ENCODE assay signal across 10 mouse cellular contexts in the genomic region with DNA sequence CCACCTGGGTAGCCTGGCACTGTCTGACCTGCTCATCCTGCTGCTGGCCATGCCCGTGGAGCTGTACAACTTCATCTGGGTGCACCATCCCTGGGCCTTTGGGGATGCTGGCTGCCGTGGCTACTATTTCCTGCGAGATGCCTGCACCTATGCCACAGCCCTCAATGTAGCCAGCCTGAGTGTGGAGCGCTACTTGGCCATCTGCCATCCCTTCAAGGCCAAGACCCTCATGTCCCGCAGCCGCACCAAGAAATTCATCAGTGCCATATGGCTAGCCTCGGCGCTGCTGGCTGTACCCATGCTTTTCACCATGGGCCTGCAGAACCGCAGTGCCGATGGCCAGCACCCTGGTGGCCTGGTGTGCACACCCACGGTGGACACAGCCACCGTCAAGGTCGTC. TPM values are rescaled to one million over a fixed set of nuclear protein-coding genes. Genes with fewer than 3 reads are reported as not detected.
DNase-seq lines count a peak whose midpoint lies in the region; ATAC-seq and TF ChIP-seq lines count a peak whose summit lies in the region.
"Had no signal": no experiment of that assay in that cellular context is flagged by ENCODE, and none has a peak within 500 bp of the region (broad histone marks: within the 10 kb centered on the region; RNA-seq: fewer than 3 reads in every experiment).

No protein-coding gene starts in this region.

- 0 out of 2 replicates have a peak overlapping the region, but pooled peaks have one; percentile 67 for H3K9ac ChIP-seq in heart, embryonic 13.5 days
- H3K9ac ChIP-seq in heart, adult 2 months (ENCODE audit: low read depth, low read length) = no peak overlapping the region
- H3K9ac ChIP-seq in hindbrain, postnatal 0 days (replicated peaks; ENCODE audit: low read length) = no peak overlapping the region
- H3K9ac ChIP-seq in liver, embryonic 12.5 days = no peak overlapping the region
- H3K9ac ChIP-seq: liver, embryonic 13.5 days had no signal

- peak overlapping the region; percentile 45 for H3K4me3 ChIP-seq in heart, embryonic 13.5 days
- no peak overlapping the region for H3K4me3 ChIP-seq in heart, adult 2 months
- peak overlapping the region; percentile 33 for H3K4me3 ChIP-seq in hindbrain, postnatal 0 days (ENCODE audit: low read length)
- no peak overlapping the region for H3K4me3 ChIP-seq in liver, embryonic 12.5 days
- H3K4me3 ChIP-seq: liver, embryonic 13.5 days had no signal

- intact Hi-C loops in heart, adult 2 months (cut with DNase I) = no loop called here

- no peak overlapping the region for H3K27ac ChIP-seq in heart, embryonic 13.5 days (replicated peaks)
- no peak overlapping the region for H3K27ac ChIP-seq in heart, adult 2 months
- no peak overlapping the region for H3K27ac ChIP-seq in hindbrain, postnatal 0 days
- no peak overlapping the region for H3K27ac ChIP-seq in liver, embryonic 12.5 days
- H3K27ac ChIP-seq: liver, embryonic 13.5 days had no signal

- H3K9me3 ChIP-seq in heart, embryonic 13.5 days = no peaks in the 10 kb centered on the region
- no peaks in the 10 kb centered on the region for H3K9me3 ChIP-seq in hindbrain, postnatal 0 days (ENCODE audit: low read length)
- no peaks in the 10 kb centered on the region for H3K9me3 ChIP-seq in liver, embryonic 12.5 days (replicated peaks)
- H3K9me3 ChIP-seq: liver, embryonic 13.5 days had no signal

- peak overlapping the region; percentile 71 for H3K4me2 ChIP-seq in heart, embryonic 13.5 days
- H3K4me2 ChIP-seq in hindbrain, postnatal 0 days (ENCODE audit: low read depth, low read length) = peak overlapping the region; percentile 62
- H3K4me2 ChIP-seq in liver, embryonic 12.5 days = no peak overlapping the region

- TF ChIP-seq EP300 in heart, adult 2 months (IDR thresholded peaks at IDR 0.05; ENCODE audit: insufficient read depth, low read depth, low read length) = no peak

- H3K79me2 ChIP-seq in heart, adult 2 months (replicated peaks; ENCODE audit: control insufficient read depth, insufficient read depth, low read length) = no peaks in the 10 kb centered on the region

- ATAC-seq in heart, embryonic 13.5 days (ENCODE audit: extremely low read depth, insufficient number of reproducible peaks, low FRiP score, low TSS enrichment) = no peak
- peak; percentile 31; the same call in 1 of the 2 replicates for ATAC-seq in hindbrain, postnatal 0 days
- ATAC-seq in liver, embryonic 12.5 days = no peak

- 32% methylated on average over 13 of the region's 13 CpGs for WGBS in heart, embryonic 13.5 days
- WGBS in heart, adult 2 months = 34% methylated on average over 13 of the region's 13 CpGs
- 27% methylated on average over 13 of the region's 13 CpGs for whole genome bisulfite sequencing in hindbrain, postnatal 0 days
- 38% methylated on average over 13 of the region's 13 CpGs for WGBS in liver, embryonic 12.5 days (ENCODE audit: insufficient replicate concordance)

- no peaks in the 10 kb centered on the region for H3K36me3 ChIP-seq in heart, embryonic 13.5 days
- H3K36me3 ChIP-seq in heart, adult 2 months (ENCODE audit: control insufficient read depth, insufficient read depth, low read length) = no peaks in the 10 kb centered on the region
- no peaks in the 10 kb centered on the region for H3K36me3 ChIP-seq in hindbrain, postnatal 0 days (ENCODE audit: insufficient read depth, low read length)
- H3K36me3 ChIP-seq in liver, embryonic 12.5 days = no peaks in the 10 kb centered on the region
- H3K36me3 ChIP-seq: liver, embryonic 13.5 days had no signal

- H3K4me1 ChIP-seq in heart, embryonic 13.5 days = peaks cover 43% of the 10 kb centered on the region
- no peaks in the 10 kb centered on the region for H3K4me1 ChIP-seq in heart, adult 2 months (ENCODE audit: control insufficient read depth, insufficient read depth, low read length)
- H3K4me1 ChIP-seq in hindbrain, postnatal 0 days (ENCODE audit: insufficient read depth, low read length) = peaks cover 26% of the 10 kb centered on the region
- H3K4me1 ChIP-seq in liver, embryonic 12.5 days = no peaks in the 10 kb centered on the region
- H3K4me1 ChIP-seq: liver, embryonic 13.5 days had no signal

- no peak for TF ChIP-seq POLR2A in heart, adult 2 months (IDR thresholded peaks at IDR 0.05; ENCODE audit: insufficient read depth, low read depth, low read length)

- no peak for TF ChIP-seq CTCF in heart, adult 2 months (IDR thresholded peaks at IDR 0.05)
- TF ChIP-seq CTCF in hindbrain, postnatal 0 days (IDR thresholded peaks at IDR 0.05; ENCODE audit: low read depth) = no peak

- no peak for DNase-seq in heart, adult 2 months
- DNase-seq in right cerebral cortex, postnatal 25 days = peak; percentile 10
- DNase-seq in right cerebral cortex, adult 18-20 months = no peak
- DNase-seq in hindbrain, postnatal 0 days (ENCODE audit: low spot score) = peak; percentile 56
- no peak for DNase-seq in spleen, postnatal 10 days (ENCODE audit: low spot score in 2 of 2)
- no peak for DNase-seq in testis, postnatal 14 days (ENCODE audit: low spot score)
- DNase-seq: liver, embryonic 13.5 days had no signal

- H3K27me3 ChIP-seq in heart, embryonic 13.5 days (replicated peaks) = peaks cover 63% of the 10 kb centered on the region
- H3K27me3 ChIP-seq in heart, adult 2 months (ENCODE audit: control insufficient read depth, insufficient read depth, low read length) = peaks cover 3% of the 10 kb centered on the region; the same call in 1 of the 2 replicates
- H3K27me3 ChIP-seq in hindbrain, postnatal 0 days (ENCODE audit: insufficient read depth, low read length) = peaks cover 11% of the 10 kb centered on the region; the same call in 1 of the 2 replicates
- H3K27me3 ChIP-seq in liver, embryonic 12.5 days (replicated peaks) = peaks cover 54% of the 10 kb centered on the region

RNA-seq across cellular contexts. Expression of gene Ntsr1, which starts 0.9 kb away (rescaled TPM):
- polyA plus RNA-seq in heart, embryonic 13.5 days (2015; fragmentation: Nextera tagmentation; extraction: Ambion mirVana) = 1.3 and 1.8 TPM in 2 replicates
- total RNA-seq in heart, adult 2 months (2021) = not detected
- polyA plus RNA-seq in heart, adult 2 months (2012; rRNA removed) = 0.09 TPM in 1 of 2 replicates, not detected in the other
- total RNA-seq in hindbrain, postnatal 0 days (2014; rRNA removed) = 9.0 and 11.1 TPM in 2 replicates
- polyA plus RNA-seq in hindbrain, postnatal 0 days (2015; fragmentation: Nextera tagmentation; extraction: Ambion mirVana) = 2.8 and 2.9 TPM in 2 replicates
- polyA plus RNA-seq in liver, embryonic 12.5 days (2016; fragmentation: Nextera tagmentation; extraction: Ambion mirVana) = 0.12 and 0.31 TPM in 2 replicates
- total RNA-seq: megakaryocyte-erythroid progenitor cell, adult 5-6 weeks had no signal

RNA-seq across cellular contexts. Expression of gene Slco4a1, which starts 44.7 kb away (rescaled TPM):
- polyA plus RNA-seq in heart, embryonic 13.5 days (2015; fragmentation: Nextera tagmentation; extraction: Ambion mirVana) = 0.32 and 0.38 TPM in 2 replicates
- total RNA-seq in heart, adult 2 months (2021) = not detected
- polyA plus RNA-seq in heart, adult 2 months (2012; rRNA removed) = 0.26 and 0.94 TPM in 2 replicates
- total RNA-seq in hindbrain, postnatal 0 days (2014; rRNA removed) = 4.0 and 5.4 TPM in 2 replicates
- 2.0 and 2.9 TPM in 2 replicates for polyA plus RNA-seq in hindbrain, postnatal 0 days (2015; fragmentation: Nextera tagmentation; extraction: Ambion mirVana)
- 1.0 and 1.4 TPM in 2 replicates for polyA plus RNA-seq in liver, embryonic 12.5 days (2016; fragmentation: Nextera tagmentation; extraction: Ambion mirVana)

Comparison
In these comparisons a context has a peak if more than half of its experiments do, and no peak if none do; other contexts are left out.
1. H3K4me3 ChIP-seq: peak in heart, embryonic 13.5 days (single experiment) and hindbrain, postnatal 0 days (single experiment); none in heart, adult 2 months (single experiment) and liver, embryonic 12.5 days (single experiment).
2. DNase-seq: peak in right cerebral cortex, postnatal 25 days (single experiment) and hindbrain, postnatal 0 days (single experiment); none in heart, adult 2 months (0 of 2), right cerebral cortex, adult 18-20 months (single experiment), spleen, postnatal 10 days (0 of 2) and testis, postnatal 14 days (single experiment).